Mouse (Mus musculus) lung, postnatal 14 days (tissue): ENCODE data around the gene Kif18b.

Experiments used
- DNase-seq: peaks from one replicate; pipeline ENCODE4 v3.0.0; 2021

Kif18b gene

DNA sequence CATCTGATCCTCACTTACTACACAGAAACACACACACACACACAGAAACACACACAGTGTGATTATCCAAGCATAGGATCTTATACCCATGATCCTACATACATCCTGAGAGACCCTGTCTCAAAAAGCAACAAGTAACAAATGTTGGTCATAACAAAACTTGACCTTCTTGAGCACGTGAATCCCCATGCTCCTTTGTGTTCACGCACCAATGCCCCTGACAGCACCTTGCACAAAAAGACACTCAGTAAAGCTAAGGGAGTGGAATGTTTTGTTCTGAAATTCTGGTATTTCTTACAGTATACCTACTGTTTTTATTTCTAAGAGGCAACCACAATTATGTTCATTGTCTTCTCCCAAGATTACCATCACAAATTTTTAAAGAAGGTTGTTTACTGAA lies 45.4 kb downstream of the Kif18b start:
- no peak for DNase-seq

- DNase-seq, result no peak
Observed at GRCm38 (mm10) chr11:102874801-102875334, 50.1 kb downstream of the Kif18b start.

DNA sequence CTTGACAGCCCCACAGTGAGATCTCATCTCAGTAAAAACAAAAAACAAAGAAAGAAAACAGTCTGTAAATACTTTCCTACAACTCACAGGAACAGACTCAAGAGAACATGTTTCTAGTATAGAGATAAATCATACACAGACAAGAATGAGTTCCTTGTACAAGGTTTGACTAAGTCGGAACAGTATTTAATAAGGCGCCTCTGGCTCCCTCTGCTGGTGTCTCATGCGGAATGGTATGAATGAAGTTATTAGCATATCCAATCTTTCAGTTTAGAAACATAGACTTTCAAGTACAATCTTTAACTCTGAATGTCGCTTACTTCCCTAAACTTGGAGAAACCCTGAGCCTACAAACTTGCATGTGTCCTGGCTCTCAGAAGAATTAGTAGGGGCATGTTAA lies 60.7 kb downstream of the Kif18b start:
- DNase-seq, result peak; percentile 83

- DNase-seq, result no peak
Observed at GRCm38 (mm10) chr11:102859933-102860332, 65.0 kb downstream of the Kif18b start.

DNA sequence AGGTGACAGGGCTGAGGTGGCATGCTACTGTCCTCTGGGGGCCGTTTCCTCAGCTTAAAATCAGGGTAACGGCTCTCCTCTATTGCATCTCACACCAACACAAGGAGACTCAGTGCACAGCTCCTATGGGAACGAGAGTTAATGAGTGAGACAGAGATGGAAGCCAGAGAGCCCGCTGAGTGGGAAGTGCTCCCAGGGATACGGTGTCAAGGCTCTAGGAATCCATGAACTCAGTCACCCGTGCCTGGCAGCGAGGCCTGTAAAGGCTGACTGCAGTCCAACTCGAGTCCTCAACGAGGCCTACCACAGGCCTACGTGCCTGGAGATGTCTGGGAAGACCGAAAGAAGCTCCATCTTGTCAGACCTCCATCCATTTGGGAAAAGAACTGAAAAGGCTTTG lies 66.0 kb downstream of the Kif18b start:
- no peak for DNase-seq

- DNase-seq, result no peak
Observed at GRCm38 (mm10) chr11:102855941-102856340, 69.0 kb downstream of the Kif18b start.
